Mouse (Mus musculus): ENCODE measurements around the gene Map3k3. TPM values are rescaled to one million over a fixed set of nuclear protein-coding genes. Genes with fewer than 3 reads are reported as not detected.
A peak's percentile ranks its signal among the peaks of the same experiment; 100 is the strongest.

Map3k3 gene
- polyA plus RNA-seq (2014; fragmentation: Nextera tagmentation; extraction: Ambion mirVana), result 15.7 and 16.8 TPM in 2 replicates

GRCm38 (mm10) chr11:106083708-106084701 is at the start of gene Map3k3:
TSS of gene Map3k3 (plus strand) at chr11:106084613.
- WGBS, result under 1% methylated on average over 69 of the region's 69 CpGs
- no peaks in the 10 kb centered on the region for H3K4me1 ChIP-seq (ENCODE audit: control insufficient read depth, insufficient read depth, low read length)
- H3K4me2 ChIP-seq (ENCODE audit: low read depth, low read length), result peak within 1 kb of the TSS; percentile 61
- peak; percentile 99 for DNase-seq (ENCODE audit: low spot score)
- H3K4me3 ChIP-seq (ENCODE audit: low read depth, low read length), result peak within 1 kb of the TSS; percentile 93
- ATAC-seq (replicated peaks; ENCODE audit: insufficient number of reproducible peaks, low FRiP score, low TSS enrichment, low read depth), result peak; percentile 97
- peak within 1 kb of the TSS; percentile 89 for H3K9ac ChIP-seq (replicated peaks; ENCODE audit: low read length)
- no peaks in the 10 kb centered on the region for H3K36me3 ChIP-seq (replicated peaks; ENCODE audit: control insufficient read depth, insufficient read depth, low read depth, low read length)
- peak within 1 kb of the TSS; percentile 98 for H3K27ac ChIP-seq (replicated peaks; ENCODE audit: low read depth, low read length)
- H3K27me3 ChIP-seq (ENCODE audit: control insufficient read depth, insufficient read depth, low read length), result no peaks in the 10 kb centered on the region
- no peaks in the 10 kb centered on the region for H3K9me3 ChIP-seq (replicated peaks; ENCODE audit: control insufficient read depth, low read length)

- 87% methylated on average over 9 of the region's 9 CpGs for WGBS
- DNase-seq (ENCODE audit: low spot score) (no peak), ATAC-seq (replicated peaks; ENCODE audit: insufficient number of reproducible peaks, low FRiP score, low TSS enrichment, low read depth) (no peak)
- Histone ChIP-seq H3K27me3 (ENCODE audit: control insufficient read depth, insufficient read depth, low read length) (no peaks in the 10 kb centered on the region), H3K4me2 (ENCODE audit: low read depth, low read length) (no peak overlapping the region), H3K9me3 (replicated peaks; ENCODE audit: control insufficient read depth, low read length) (no peaks in the 10 kb centered on the region), H3K36me3 (replicated peaks; ENCODE audit: control insufficient read depth, insufficient read depth, low read depth, low read length) (no peaks in the 10 kb centered on the region), H3K27ac (replicated peaks; ENCODE audit: low read depth, low read length) (no peak overlapping the region), H3K4me3 (ENCODE audit: low read depth, low read length) (no peak overlapping the region), H3K9ac (replicated peaks; ENCODE audit: low read length) (no peak overlapping the region), H3K4me1 (ENCODE audit: control insufficient read depth, insufficient read depth, low read length) (no peaks in the 10 kb centered on the region; the same call in 1 of the 2 replicates)
Measured at GRCm38 (mm10) chr11:106034986-106035385, 49.4 kb upstream of the Map3k3 start.

- peak within 1 kb of the TSS; percentile 89 for H3K9ac ChIP-seq (replicated peaks; ENCODE audit: low read length)
- H3K4me1 ChIP-seq (ENCODE audit: control insufficient read depth, insufficient read depth, low read length), result no peaks in the 10 kb centered on the region; the same call in 1 of the 2 replicates
- no peaks in the 10 kb centered on the region for H3K27me3 ChIP-seq (ENCODE audit: control insufficient read depth, insufficient read depth, low read length)
- H3K4me3 ChIP-seq (ENCODE audit: low read depth, low read length), result peak within 1 kb of the TSS; percentile 99
- under 1% methylated on average over 66 of the region's 66 CpGs for WGBS
- H3K4me2 ChIP-seq (ENCODE audit: low read depth, low read length), result peak within 1 kb of the TSS; percentile 82
- DNase-seq (ENCODE audit: low spot score) (peak; percentile 98), ATAC-seq (replicated peaks; ENCODE audit: insufficient number of reproducible peaks, low FRiP score, low TSS enrichment, low read depth) (peak; percentile 99)
- H3K36me3 ChIP-seq (replicated peaks; ENCODE audit: control insufficient read depth, insufficient read depth, low read depth, low read length), result no peaks in the 10 kb centered on the region
- H3K9me3 ChIP-seq (replicated peaks; ENCODE audit: control insufficient read depth, low read length), result no peaks in the 10 kb centered on the region
- H3K27ac ChIP-seq (replicated peaks; ENCODE audit: low read depth, low read length), result peak within 1 kb of the TSS; percentile 76
Measured at GRCm38 (mm10) chr11:106036548-106037417, 47.6 kb upstream of the Map3k3 start, which contains the start of gene Dcaf7. TSS of gene Dcaf7 (plus strand) at chr11:106036872.

DNA sequence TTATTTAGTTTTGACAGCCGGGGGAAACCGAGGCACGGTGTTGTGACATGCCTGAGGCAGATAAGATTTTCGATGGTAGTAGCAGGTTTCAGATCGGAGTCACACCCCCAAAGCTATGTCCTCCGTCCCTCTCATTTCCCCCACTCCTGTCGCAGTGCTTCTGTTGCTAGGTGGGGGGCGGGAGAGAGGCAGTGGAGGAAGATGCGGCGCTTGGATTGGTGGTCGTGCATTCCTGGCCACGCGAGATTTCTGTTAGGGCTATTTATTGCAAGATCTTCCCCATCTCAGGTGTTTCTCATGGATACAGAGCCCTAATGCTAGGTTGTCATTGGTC is 47.0 kb upstream of the Map3k3 start:
- Histone ChIP-seq H3K4me1 (ENCODE audit: control insufficient read depth, insufficient read depth, low read length) (no peaks in the 10 kb centered on the region; the same call in 1 of the 2 replicates), H3K9ac (replicated peaks; ENCODE audit: low read length) (peak overlapping the region; percentile 89), H3K27ac (replicated peaks; ENCODE audit: low read depth, low read length) (peak overlapping the region; percentile 76; the same call in 1 of the 2 replicates), H3K4me2 (ENCODE audit: low read depth, low read length) (peak overlapping the region; percentile 82), H3K27me3 (ENCODE audit: control insufficient read depth, insufficient read depth, low read length) (no peaks in the 10 kb centered on the region), H3K9me3 (replicated peaks; ENCODE audit: control insufficient read depth, low read length) (no peaks in the 10 kb centered on the region), H3K36me3 (replicated peaks; ENCODE audit: control insufficient read depth, insufficient read depth, low read depth, low read length) (no peaks in the 10 kb centered on the region), H3K4me3 (ENCODE audit: low read depth, low read length) (peak overlapping the region; percentile 99)
- DNase-seq (ENCODE audit: low spot score) (peak; percentile 69), ATAC-seq (replicated peaks; ENCODE audit: insufficient number of reproducible peaks, low FRiP score, low TSS enrichment, low read depth) (no peak; the same call in 1 of the 2 replicates)
- under 1% methylated on average over 13 of the region's 13 CpGs for WGBS

DNA sequence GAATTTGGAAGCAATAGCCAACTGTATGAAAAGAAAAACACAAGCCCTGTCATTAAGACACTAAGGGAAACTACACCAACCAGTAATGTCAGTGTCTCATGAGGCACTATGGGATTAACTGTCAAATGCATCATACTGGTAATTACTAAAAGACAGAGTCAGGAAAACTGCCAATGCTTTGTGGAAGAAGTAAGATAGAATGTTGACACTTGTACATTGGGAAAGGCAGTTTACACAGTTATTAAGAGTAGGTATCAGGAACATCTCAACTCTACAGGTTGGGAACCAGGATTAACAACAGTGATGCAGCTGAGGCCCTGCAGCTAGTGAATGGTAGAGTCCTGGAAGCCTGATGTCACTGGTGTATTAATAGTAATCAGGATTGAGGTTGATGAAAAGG is 40.1 kb upstream of the Map3k3 start:
- ATAC-seq (replicated peaks; ENCODE audit: insufficient number of reproducible peaks, low FRiP score, low TSS enrichment, low read depth), result no peak
- no peak overlapping the region for H3K27ac ChIP-seq (replicated peaks; ENCODE audit: low read depth, low read length)
- H3K36me3 ChIP-seq (replicated peaks; ENCODE audit: control insufficient read depth, insufficient read depth, low read depth, low read length), result no peaks in the 10 kb centered on the region; the same call in 1 of the 2 replicates
- no peak for DNase-seq (ENCODE audit: low spot score)
- no peaks in the 10 kb centered on the region for H3K27me3 ChIP-seq (ENCODE audit: control insufficient read depth, insufficient read depth, low read length)
- no peak overlapping the region for H3K9ac ChIP-seq (replicated peaks; ENCODE audit: low read length)
- no peaks in the 10 kb centered on the region for H3K9me3 ChIP-seq (replicated peaks; ENCODE audit: control insufficient read depth, low read length)
- H3K4me3 ChIP-seq (ENCODE audit: low read depth, low read length), result no peak overlapping the region
- H3K4me2 ChIP-seq (ENCODE audit: low read depth, low read length), result no peak overlapping the region
- no peaks in the 10 kb centered on the region for H3K4me1 ChIP-seq (ENCODE audit: control insufficient read depth, insufficient read depth, low read length)

DNA sequence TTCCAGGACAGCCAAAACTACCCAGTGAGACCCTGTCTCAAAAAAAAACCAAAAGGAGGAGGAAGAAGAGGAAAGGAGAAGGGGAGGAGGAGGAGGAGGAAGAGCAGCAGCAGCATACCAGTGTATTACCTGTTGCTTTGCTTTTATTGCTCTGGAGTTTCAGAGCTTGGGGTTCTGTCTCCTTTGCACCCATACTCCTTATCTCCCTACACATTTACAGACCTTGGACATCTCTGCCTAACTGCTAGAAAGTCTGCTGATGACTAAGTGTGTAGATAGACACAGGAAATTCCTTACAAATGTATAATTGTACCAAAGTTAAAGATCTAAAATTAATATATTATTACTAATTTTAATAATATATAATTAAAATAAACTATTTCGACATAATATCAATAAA is 39.2 kb upstream of the Map3k3 start:
- Histone ChIP-seq H3K4me1 (ENCODE audit: control insufficient read depth, insufficient read depth, low read length) (no peaks in the 10 kb centered on the region), H3K36me3 (replicated peaks; ENCODE audit: control insufficient read depth, insufficient read depth, low read depth, low read length) (no peaks in the 10 kb centered on the region; the same call in 1 of the 2 replicates), H3K27me3 (ENCODE audit: control insufficient read depth, insufficient read depth, low read length) (no peaks in the 10 kb centered on the region), H3K9ac (replicated peaks; ENCODE audit: low read length) (no peak overlapping the region), H3K4me3 (ENCODE audit: low read depth, low read length) (no peak overlapping the region), H3K27ac (replicated peaks; ENCODE audit: low read depth, low read length) (no peak overlapping the region), H3K4me2 (ENCODE audit: low read depth, low read length) (no peak overlapping the region), H3K9me3 (replicated peaks; ENCODE audit: control insufficient read depth, low read length) (no peaks in the 10 kb centered on the region)
- no peak for ATAC-seq (replicated peaks; ENCODE audit: insufficient number of reproducible peaks, low FRiP score, low TSS enrichment, low read depth)
- no peak for DNase-seq (ENCODE audit: low spot score)
- WGBS, result 94% methylated on average over 1 of the region's 1 CpGs

- H3K4me1 ChIP-seq (ENCODE audit: control insufficient read depth, insufficient read depth, low read length), result no peaks in the 10 kb centered on the region
- WGBS, result 98% methylated on average over 3 of the region's 3 CpGs
- DNase-seq (ENCODE audit: low spot score), result no peak
- no peaks in the 10 kb centered on the region for H3K9me3 ChIP-seq (replicated peaks; ENCODE audit: control insufficient read depth, low read length)
- no peak overlapping the region for H3K4me3 ChIP-seq (ENCODE audit: low read depth, low read length)
- H3K27ac ChIP-seq (replicated peaks; ENCODE audit: low read depth, low read length), result no peak overlapping the region
- no peak for ATAC-seq (replicated peaks; ENCODE audit: insufficient number of reproducible peaks, low FRiP score, low TSS enrichment, low read depth)
- no peaks in the 10 kb centered on the region for H3K27me3 ChIP-seq (ENCODE audit: control insufficient read depth, insufficient read depth, low read length)
- H3K9ac ChIP-seq (replicated peaks; ENCODE audit: low read length), result no peak overlapping the region
- H3K36me3 ChIP-seq (replicated peaks; ENCODE audit: control insufficient read depth, insufficient read depth, low read depth, low read length), result no peaks in the 10 kb centered on the region; the same call in 1 of the 2 replicates
- H3K4me2 ChIP-seq (ENCODE audit: low read depth, low read length), result no peak overlapping the region
Measured at GRCm38 (mm10) chr11:106045780-106046179, 38.6 kb upstream of the Map3k3 start.
